Mouse (Mus musculus) small intestine, adult 2 months (tissue): ENCODE results near the gene 1810013L24Rik.

Experiments
- CTCF ChIP-seq: fragments of 200-500 bp; IDR thresholded peaks from 2 replicates; pipeline ENCODE4 v1.5.1; 2012; ENCODE audit warnings: low read depth, mild to moderate bottlenecking, control low read depth, inconsistent platforms, low read length, moderate library complexity, mixed read lengths; ENCODE audit not compliant: insufficient replicate concordance, insufficient read length; ENCODE audit errors: extremely low read depth
- POLR2A ChIP-seq: fragments of 200-500 bp; IDR thresholded peaks from 2 replicates; pipeline ENCODE4 v1.6.1; 2012; ENCODE audit warnings: low read depth, mild to moderate bottlenecking, control low read depth, inconsistent platforms, low read length, moderate library complexity

DNA sequence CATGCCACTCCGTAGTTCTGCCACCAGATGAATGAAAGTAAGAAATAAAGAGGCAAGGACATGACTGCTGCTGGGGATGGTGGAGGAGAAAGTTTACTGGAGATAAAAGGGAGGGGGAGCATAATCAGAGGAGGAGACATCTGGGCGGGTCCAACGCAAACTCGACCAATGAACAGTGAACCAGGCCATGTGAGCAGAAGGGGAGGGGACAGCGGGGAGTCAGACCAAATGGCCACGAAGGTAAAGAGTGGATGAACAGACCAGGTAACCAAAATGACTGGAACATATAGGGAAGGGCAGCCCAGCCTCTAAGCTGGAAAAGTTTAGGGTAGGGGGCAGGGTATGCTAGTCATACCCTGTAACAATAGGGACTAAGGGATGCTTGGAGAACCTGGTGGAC, 48.7 kb upstream of the 1810013L24Rik start:
- TF ChIP-seq CTCF (no peak), POLR2A (no peak)
